Mouse (Mus musculus): ENCODE measurements around the gene Smad3. TPM values are rescaled to one million over a fixed set of nuclear protein-coding genes. Genes with fewer than 3 reads are reported as not detected.

Gene Smad3
- total RNA-seq (2021) = 10 to 100 TPM; 44.9 to 45.0 TPM
- long read RNA-seq, experiment 1, full-length matches to known transcripts = 1 of 36 reads
- long read RNA-seq, experiment 1, partial matches to known transcripts = 0 of 36 reads
- long read RNA-seq, experiment 1, other reads (novel, unspliced or antisense) = 35 of 36 reads
- long read RNA-seq, experiment 2, full-length matches to known transcripts = 1 of 42 reads
- long read RNA-seq, experiment 2, partial matches to known transcripts = 1 of 42 reads
- long read RNA-seq, experiment 2, other reads (novel, unspliced or antisense) = 40 of 42 reads

DNA sequence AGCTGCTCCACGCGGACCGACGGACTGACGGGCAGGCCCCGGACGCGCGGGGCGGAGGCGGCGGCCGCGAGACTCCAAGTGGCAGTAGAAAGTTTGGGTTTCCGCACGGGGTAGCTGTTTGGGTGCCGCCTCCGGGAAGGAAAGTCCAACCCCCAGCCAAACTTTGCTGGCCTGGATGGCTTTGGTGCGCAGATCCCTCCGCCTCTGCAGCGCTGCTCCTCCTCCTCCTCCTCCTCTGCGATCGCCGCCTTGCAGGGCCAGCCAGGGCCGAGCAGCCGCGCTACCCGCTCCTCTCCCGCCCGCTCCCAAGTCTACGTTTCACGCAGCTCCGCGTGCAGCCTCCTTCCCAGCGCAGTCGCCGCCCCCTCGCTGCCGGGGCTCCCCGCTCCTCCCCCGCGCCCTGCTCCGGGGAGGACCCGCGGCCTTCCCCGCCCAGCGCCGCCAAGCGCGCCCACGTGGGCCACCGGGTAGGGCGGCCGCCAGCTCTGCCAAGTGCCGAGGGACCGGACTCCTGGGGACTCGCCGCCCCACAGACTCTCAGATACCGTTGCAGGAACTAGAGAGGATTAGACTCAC is at the start of gene Smad3:
Smad3 (minus strand) TSS at position 130 of the 576 bp plus-strand sequence.
- peak; percentile 90 for DNase-seq

DNA sequence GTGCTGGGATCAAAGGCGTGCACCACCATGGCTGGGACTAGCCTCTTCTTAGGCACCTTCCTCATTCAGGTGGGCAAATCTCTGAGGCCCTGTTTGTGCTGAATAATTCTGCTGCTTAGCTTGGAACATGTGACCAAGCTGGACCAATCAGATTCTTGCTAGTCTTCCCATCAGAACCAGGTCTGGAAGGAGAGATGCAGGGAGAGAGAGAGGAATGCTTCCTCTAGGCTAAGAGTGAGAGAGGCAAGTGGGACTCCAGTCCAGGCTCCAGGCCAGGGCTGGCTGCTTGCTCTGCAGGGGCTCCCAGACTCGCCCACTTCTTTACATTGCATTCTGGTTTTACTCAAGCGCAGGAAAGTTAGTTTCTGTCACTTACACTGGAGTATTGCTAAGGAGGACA is 47.1 kb upstream of the Smad3 start:
- DNase-seq = no peak

DNA sequence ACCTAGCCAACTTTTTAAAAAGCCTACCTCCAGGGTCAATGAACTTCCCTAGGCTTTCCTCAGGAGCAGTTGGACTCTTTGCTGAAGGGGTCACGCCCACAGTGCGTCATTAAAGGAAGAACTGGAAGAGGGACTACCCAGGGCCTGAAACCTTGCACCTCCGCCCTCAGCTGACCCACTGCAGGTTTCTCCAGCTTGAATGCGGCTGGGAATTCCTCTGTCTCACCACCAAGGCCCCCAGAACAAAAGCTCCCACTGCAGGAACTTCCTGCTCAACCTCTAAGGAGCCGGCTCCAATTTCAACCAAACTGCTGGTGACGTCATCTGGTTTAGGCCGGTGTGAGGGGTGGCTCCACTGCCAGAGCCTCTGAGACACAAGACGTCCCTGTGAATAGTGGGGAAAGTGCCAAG is 45.4 kb upstream of the Smad3 start:
- DNase-seq = no peak

DNA sequence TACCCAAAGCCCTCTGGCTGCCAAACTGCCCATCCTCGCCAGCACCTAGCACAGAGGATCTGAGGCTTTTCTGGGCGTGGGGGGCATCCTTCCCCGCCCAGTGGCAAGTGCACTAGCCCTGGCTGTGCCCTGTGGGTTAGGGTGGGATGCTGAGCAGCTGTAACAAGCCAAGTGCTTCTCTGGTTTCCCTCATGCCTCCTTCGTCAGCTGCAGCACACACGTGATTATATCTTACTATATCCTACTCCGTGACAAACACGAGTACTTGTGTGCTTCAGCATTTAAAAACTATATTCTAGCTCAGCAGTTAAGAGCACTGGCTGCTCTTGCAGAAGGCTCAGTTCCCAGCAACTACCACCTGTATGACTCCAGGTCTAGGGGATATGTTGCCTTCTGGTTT is 44.7 kb upstream of the Smad3 start:
- DNase-seq = no peak

DNA sequence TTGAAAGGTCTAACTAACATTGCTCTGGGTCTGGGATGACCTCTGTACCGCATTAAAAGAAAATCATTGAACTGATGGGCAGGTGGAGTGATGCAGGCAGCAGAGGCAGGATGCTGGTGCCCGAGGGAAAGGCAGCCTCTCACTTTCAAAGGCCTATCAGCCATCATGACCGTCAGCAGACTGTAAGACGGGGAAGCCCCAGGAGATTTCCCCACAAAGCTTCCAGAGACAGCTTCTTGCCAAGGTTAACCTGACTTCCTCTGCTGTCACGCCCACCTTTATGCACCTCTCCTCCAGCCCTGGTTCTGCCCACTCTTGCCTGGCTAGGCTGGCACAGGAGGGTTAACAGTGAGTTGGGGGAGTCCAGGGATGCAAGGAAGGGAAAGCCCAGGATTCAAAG is 44.3 kb upstream of the Smad3 start:
- DNase-seq = no peak

DNA sequence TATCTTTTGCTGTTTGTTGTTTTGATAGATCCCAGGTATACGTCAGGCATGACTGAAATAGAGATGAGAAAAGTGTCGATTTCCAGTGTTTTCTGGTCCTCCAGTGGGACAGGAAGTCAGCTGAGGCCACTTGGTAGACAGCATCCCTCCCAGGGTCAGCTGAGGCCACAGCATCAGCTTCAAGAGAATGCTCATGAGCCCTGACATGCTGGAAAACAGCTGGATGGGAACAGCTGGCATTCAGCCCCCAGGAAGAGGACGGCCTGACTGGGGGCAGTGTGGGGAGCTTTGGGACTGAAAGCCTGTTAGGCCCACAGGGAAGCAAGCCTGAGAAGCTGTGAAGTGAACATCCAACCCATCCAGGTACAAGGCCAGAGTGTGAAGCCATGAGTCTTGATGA is 38.6 kb upstream of the Smad3 start:
- DNase-seq = peak; percentile 43

DNA sequence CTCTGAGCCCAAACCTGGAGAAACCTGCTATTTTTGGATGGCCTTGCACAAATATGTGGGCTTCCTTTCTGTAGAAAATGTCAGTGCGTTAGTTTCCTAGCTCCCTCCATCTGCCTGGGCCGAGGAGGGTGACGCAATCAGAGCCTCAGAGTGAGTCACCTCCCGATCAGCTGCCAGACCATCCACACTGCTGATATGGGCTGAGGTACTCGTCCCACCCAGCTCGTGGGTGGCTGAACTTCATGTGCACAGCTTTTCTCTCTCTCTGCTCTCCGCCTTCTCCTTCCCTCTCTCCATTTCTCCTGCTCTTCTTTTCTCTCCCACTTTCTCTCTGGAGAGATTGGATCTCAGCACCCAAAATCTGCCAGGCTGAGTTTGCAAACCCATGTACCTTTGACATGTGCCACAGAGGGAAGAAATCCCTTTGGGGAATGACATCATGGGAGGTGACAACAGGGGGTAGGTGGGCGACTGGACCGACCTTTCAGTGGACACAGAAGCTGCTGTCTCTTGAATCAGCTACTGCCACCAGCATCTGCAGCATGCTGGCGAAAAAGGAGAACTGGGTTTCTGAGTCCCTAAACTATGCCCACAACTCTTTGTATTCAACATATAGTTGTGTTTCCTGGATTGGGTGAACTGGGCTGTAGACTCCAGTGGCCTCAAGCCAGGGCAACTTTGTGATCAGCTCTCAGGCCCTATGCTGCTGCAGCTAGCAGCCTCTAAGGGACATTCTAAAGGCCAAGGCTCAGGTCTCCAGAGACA is 36.1 kb upstream of the Smad3 start:
- peak; percentile 39 for DNase-seq

DNA sequence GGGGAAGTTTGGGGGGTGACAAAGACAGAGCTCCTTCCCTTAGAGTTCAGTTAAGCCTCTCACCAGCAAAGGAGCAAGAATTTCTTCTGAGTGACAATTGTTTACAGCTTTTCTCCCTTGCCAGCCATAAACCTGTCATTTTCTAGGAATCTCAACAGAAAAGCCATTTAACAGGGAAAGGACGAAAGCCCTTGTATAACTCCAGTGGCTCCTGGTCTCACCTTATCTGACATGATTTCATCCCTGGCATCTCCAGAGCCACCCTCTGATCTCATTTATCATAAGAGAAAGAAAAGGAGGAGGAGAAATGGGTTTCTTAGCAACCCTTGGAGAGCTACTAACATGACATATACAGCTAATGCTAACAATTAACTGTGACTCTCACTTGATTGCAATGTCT is 33.9 kb upstream of the Smad3 start:
- DNase-seq = no peak

DNA sequence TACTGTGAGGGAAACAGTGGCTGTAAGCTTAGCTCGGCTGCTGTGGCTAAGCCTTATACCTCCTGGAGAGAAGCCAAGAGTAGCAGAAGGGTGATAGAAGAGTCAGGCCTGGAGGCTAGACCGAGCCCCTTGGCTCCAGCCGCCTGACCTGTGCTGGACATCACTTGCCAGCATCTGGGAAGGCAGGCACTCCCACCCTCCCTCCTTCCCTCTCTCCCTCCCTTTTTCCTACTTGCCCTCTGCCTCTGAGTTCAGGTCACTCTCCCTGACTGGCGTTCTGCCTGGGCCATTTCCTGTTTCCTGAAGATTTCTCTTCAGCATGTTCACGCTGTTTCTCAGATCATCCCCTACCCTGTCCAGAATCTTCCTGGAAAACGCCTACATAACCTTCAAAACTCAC is 33.5 kb upstream of the Smad3 start:
- DNase-seq = peak; percentile 45

DNA sequence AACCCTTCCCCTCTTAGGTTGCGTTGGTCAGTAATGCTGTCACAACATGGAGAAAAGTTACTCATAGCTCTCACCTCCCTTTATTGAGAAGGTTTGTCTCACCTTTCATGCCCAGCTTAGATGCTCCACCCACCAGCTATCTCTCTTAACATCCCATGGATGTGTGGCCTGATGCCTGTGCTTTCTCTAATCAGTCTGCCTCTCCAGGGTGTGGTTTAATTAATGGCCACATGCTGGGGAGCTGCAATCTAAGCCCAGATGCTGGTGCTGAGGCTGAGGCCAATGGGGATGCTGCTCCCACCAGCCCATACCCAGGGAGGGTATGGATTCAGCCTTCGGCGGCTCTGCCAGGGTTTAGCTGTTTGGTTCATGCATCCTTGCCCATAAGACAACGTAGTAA is 32.4 kb upstream of the Smad3 start:
- DNase-seq = no peak

DNA sequence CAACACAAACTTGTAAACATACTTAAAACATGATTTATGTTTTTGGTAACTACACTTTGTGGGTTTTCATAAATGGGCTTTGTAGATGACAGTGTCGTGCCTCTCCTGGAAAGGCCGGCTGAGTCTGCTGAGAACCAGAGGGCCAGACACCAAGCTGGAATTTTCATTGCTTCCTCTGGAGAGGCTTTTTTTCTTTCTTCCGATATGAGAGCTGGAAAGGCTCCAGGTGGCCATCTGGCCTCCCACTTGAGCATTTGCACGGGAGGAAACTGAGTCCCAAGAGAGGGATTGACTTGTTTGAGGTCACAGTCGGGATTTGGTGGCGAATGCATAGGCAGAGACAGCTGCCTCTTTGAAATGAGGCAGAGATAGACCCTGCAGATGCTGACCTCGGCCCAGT is 31.6 kb upstream of the Smad3 start:
- DNase-seq = peak; percentile 48

DNA sequence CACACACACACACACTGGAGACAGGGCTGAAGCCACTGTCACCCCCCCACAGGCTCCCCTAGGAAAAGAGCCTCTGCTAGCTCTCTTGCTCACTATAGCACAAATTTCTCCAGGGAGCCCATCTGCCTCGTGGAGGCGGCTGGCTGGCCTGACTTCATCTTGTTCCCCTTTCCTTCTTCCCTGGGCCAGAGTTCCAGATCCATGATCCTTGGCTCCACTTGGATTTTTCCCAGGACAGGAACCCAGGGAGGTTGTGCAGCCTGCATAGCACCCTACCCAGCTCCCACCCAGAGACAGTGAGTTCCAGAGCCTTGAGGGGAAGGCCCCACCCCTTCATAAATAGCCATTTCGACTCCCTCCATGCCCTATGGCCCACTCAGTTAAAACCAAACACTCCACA is 29.8 kb upstream of the Smad3 start:
- no peak for DNase-seq

DNA sequence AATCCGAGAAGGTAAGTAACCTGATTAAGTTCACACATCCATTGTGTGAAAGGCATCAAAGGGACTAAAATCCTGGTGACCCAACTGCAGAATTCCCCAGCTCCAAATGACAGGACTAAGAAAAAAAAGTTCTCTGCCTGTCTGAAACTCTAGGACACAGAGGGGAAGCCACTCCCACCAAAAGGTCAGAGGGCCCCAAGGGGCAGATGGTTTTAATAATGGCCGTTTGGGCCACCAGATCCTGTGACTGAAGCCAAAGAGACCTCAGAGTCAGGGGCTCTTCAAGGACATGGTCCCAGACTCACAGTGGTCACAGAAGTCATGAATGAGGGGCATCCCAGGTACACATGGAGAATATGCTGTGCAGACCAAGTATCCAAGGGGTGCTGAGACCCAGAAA is 29.3 kb upstream of the Smad3 start:
- DNase-seq = no peak

DNA sequence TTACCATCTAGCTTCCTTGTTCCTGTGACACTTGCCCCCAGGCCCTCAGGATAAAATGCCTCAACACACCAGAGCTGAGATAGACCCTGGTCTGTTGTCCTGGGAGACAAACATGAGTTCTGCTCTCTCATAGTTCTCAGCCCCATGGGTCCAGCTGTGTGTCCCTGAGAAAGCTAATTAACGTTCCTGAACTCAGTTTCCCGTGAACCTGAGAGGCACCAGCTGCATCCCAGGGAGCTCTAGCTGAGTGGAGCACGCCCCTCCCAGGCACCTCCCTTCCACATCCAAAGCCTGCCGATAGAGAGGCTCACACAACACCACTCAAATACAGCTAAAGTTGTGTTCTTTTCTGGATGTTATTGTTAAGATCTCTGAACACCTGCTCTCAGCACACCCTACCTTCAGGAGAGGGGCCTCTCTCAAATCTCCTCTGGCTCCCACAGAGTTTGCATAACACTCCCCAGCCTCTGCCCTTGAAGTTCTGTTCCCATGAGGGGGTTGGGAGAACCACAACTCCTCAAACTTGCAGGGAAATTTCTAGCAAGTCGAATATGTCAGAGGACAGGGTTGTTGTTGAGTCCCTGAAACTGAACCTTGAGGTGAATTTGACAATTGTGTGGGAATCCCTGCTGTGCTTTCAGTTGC is 28.4 kb upstream of the Smad3 start:
- DNase-seq = no peak

DNA sequence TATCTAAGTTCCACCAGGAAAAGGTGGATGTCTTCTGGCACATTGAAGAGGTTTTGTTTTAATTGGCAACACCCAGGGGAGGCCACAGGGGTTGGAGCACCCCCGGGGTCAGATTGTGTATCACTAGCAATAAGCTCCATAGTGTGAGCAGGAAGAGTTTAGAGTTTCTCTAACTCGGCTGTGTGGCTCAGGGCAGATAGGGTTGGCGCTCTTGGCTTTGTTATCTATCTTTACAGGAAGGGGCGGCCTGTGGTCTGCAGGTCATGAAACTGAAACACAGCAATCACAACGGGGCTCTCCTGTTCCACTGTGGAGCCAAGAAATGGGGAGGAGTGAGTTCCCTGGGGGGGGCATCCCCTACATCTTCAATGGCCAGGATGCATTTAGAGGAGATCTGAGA is 27.7 kb upstream of the Smad3 start:
- no peak for DNase-seq

DNA sequence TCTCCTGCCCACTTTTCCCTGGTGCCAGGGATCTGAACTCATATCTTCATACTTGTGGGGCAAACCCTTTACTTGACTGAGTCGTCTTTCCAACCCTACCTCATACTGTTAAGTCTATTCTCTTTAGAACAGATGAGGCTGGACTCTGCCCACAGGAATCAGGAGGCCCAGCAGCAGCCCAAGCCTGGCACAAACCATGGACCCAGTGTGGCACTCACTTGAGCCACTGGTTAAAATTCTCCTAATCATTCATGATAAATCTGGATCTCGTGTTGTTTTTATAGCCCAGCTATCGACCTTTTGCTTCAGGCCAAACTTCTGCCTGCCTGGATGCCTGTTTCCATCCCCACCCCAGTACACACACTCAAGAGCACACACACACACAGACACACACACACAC is 26.8 kb upstream of the Smad3 start:
- no peak for DNase-seq

DNA sequence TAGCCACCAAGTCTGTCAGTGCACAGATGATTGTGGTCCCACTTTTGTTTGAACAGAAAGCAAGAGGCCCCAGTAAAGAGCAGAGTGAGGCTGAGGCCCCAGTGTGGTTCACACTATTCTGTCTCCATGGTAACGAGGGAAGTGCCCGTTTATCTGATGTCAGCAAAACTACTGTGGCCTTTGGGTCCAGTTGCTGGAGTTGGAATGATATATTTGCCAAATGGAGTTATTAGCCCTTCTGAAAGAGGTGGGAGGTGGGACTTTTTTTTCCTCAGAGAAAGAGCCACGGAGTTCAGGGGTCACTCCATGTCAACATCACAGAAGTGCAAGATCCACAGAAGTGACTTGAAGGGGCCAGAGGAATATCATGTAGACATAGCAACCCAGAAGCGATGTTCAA is 24.9 kb upstream of the Smad3 start:
- DNase-seq = no peak

DNA sequence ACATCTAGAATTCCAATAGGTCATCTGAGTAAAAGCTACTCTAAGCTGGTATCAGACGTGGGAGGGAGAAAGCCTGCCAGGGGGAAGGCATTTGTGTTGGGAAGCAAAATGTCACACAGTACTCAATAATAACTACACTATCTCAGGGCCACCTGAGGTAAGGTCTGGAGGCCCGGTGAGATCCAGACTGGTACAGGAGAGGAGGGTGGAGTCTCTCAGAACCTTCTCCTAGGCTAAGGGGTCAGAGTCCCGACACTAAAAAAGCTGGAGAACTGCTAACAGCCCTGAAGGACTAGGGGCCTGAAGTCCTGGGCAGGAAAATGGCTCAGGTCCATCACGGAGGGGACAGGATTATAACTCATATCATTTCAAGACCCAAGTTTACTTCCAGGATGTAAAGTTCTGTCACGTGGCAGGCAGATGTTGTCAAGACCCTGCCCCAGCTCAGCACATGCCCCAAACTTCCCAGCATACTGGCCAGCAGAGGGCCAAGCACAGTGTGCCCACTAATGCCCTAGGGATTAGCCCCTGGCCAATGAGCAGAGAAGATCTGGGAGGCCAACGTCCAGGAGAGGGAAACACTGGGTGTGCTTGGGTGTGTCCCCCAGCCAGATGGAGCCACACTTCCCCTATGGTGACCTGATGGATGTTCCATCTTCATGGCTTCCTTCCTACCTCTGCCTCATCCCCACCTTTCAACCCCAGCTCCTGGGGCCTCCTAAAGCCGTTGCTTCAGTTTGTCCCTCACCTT is 24.1 kb upstream of the Smad3 start:
- DNase-seq = no peak

DNA sequence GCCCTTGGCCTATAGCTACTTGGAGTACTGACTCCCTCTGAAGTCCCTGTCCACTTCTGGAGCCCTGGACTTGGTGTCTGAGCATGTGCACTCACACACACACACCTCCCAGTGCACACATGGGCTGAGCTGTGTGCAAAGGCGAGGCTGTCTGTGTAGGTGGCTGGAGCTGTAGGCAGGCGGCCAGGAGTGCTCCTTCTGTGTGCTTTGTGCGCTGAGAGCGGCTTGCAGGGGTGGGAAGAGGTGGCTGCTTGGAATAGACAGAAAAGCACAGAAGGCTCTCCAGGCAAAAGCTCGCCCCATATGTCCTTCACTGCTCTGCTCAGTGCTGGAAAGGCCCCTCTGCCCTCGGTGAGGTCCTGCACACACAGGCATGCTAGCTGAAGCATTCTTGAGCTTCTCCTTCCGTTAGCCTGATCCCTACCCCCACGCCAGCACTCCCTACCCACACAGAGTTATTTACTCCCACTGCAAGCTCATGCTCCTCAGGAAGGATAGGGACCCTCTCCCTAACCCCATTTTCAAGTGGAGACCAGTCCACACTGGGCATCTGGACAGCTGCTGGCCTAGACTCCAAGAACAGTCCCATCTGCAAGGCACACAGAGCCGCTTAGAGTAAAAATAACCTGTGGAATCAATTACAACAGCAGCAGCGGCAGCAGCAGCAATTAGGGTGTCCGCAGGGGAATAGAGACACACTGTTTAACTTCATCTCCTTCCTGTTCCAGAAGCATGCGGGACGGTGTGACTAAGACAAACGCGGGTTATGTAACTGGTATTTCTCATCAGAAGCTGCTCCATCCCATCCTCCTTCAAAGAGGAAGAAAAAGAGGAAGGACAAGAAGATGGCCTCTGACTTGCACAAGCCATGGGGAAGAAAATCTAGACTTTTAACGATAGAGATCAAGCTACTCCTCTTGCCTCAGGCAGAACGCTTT is 22.4 kb upstream of the Smad3 start:
- DNase-seq = peak; percentile 51

DNA sequence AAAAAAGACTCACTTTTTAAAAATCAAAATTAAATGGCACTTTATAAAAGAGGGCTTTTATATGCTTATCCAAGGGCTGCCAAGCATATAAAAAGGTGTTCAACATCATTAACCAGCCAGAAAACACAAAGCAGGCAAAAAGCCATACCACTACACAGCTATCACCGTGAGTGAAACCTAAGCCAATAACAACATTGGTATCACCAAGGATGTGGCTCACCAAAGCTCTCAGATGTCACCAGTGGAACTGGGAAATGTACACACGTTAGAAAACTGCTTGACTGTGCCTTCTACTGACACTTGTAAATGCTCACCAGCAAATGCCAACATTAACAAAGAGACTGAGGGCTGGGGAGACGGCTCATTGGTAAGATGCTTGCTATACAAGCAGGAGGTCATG is 18.9 kb upstream of the Smad3 start:
- no peak for DNase-seq

DNA sequence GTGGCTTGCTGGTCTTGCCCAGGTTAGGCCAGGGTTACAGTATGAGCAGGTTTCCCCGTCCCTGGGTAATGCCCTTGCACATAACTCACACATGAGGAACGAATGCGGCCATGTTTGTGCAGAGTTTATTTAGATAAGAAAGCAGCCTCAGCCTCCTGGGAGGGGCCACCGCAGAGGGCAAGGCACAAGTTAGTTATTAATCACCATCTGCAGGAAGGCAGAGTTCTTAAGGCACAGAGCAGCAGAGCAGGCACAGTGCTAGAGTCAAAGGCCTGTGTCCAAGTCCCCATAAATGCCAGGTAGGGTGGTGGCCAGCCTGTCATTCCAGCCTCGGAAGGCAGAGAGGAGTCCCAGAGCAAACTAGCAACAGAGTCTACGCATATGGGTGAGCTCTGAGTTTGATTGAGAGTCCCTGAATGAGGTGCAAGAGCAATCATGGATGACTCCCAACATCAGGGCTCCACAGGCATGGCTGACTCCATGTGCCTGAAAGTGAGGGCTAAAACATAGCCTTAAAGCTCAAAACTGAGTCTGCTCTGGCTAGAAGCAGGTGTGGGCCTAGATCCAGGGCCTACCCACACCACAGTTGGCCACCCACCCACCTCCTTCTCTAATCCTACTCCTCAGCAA is 17.2 kb upstream of the Smad3 start:
- no peak for DNase-seq

All from gastrocnemius, postnatal 10 days (tissue).